Mouse (Mus musculus): ENCODE measurements around the gene Hddc3. TPM values are rescaled to one million over a fixed set of nuclear protein-coding genes. Genes with fewer than 3 reads are reported as not detected.

The Hddc3 gene
- polyA plus RNA-seq, 1 experiment from 2014 or later = 19.4 TPM

- H3K27ac ChIP-seq = no peak overlapping the region
- no peak overlapping the region for H3K4me3 ChIP-seq
- no peaks in the 10 kb centered on the region for H3K27me3 ChIP-seq
- WGBS = 70% methylated on average over 3 of the region's 3 CpGs
- H3K36me3 ChIP-seq = peaks cover 53% of the 10 kb centered on the region
- H3K4me2 ChIP-seq = no peak overlapping the region
- no peak for ATAC-seq (ENCODE audit: insufficient number of reproducible peaks, low FRiP score, low TSS enrichment, low read depth)
- no peaks in the 10 kb centered on the region for H3K9me3 ChIP-seq
- H3K9ac ChIP-seq = no peak overlapping the region
- H3K4me1 ChIP-seq = peaks cover 23% of the 10 kb centered on the region
These were observed 6.0 kb upstream of the Hddc3 start for GRCm38 (mm10) chr7:80336932-80337331.

- peak overlapping the region; percentile 43; the same call in 1 of the 2 replicates for H3K27ac ChIP-seq
- H3K27me3 ChIP-seq = no peaks in the 10 kb centered on the region
- peaks cover 29% of the 10 kb centered on the region for H3K36me3 ChIP-seq
- H3K9ac ChIP-seq = peak overlapping the region; percentile 44; the same call in 1 of the 2 replicates
- peak overlapping the region; percentile 86 for H3K4me2 ChIP-seq
- peak overlapping the region; percentile 67 for H3K4me3 ChIP-seq
- no peaks in the 10 kb centered on the region for H3K9me3 ChIP-seq
- ATAC-seq (ENCODE audit: insufficient number of reproducible peaks, low FRiP score, low TSS enrichment, low read depth) = no peak
- H3K4me1 ChIP-seq = peaks cover 38% of the 10 kb centered on the region
- WGBS = 4% methylated on average over 16 of the region's 17 CpGs
These were observed 3.5 kb upstream of the Hddc3 start for GRCm38 (mm10) chr7:80339371-80339770.

GRCm38 (mm10) chr7:80339793-80340628 is 2.9 kb upstream of the Hddc3 start:
- H3K27me3 ChIP-seq = no peaks in the 10 kb centered on the region
- WGBS = under 1% methylated on average over 44 of the region's 45 CpGs
- H3K36me3 ChIP-seq = peaks cover 22% of the 10 kb centered on the region
- peak; percentile 95 for ATAC-seq (ENCODE audit: insufficient number of reproducible peaks, low FRiP score, low TSS enrichment, low read depth)
- H3K9me3 ChIP-seq = no peaks in the 10 kb centered on the region
- H3K9ac ChIP-seq = peak overlapping the region; percentile 42; the same call in 1 of the 2 replicates
- H3K4me2 ChIP-seq = peak overlapping the region; percentile 86
- H3K4me3 ChIP-seq = peak overlapping the region; percentile 67
- peak overlapping the region; percentile 93 for H3K27ac ChIP-seq
- H3K4me1 ChIP-seq = peaks cover 38% of the 10 kb centered on the region

- under 1% methylated on average over 11 of the region's 11 CpGs for WGBS
- peak within 1 kb of the TSS; percentile 93 for H3K27ac ChIP-seq
These were observed 2.1 kb upstream of the Hddc3 start, which contains the start of gene Unc45a for GRCm38 (mm10) chr7:80340793-80341192. Unc45a (minus strand) TSS chr7:80341005.

GRCm38 (mm10) chr7:80341793-80342192 is 1.1 kb upstream of the Hddc3 start:
- no peak for ATAC-seq (ENCODE audit: insufficient number of reproducible peaks, low FRiP score, low TSS enrichment, low read depth)
- H3K4me1 ChIP-seq = peaks cover 38% of the 10 kb centered on the region
- H3K4me2 ChIP-seq = no peak overlapping the region
- H3K27me3 ChIP-seq = no peaks in the 10 kb centered on the region
- no peak overlapping the region for H3K27ac ChIP-seq
- H3K36me3 ChIP-seq = peaks cover 4% of the 10 kb centered on the region
- H3K4me3 ChIP-seq = no peak overlapping the region
- no peak overlapping the region for H3K9ac ChIP-seq
- H3K9me3 ChIP-seq = no peaks in the 10 kb centered on the region
- 75% methylated on average over 7 of the region's 7 CpGs for WGBS

More at GRCm38 (mm10) chr7:80340793-80341192, 2.1 kb upstream of the Hddc3 start, which contains the start of gene Unc45a:
- H3K4me1 ChIP-seq = peaks cover 38% of the 10 kb centered on the region
- peaks cover 14% of the 10 kb centered on the region for H3K36me3 ChIP-seq
- peak within 1 kb of the TSS; percentile 67 for H3K4me3 ChIP-seq
- ATAC-seq (ENCODE audit: insufficient number of reproducible peaks, low FRiP score, low TSS enrichment, low read depth) = no peak
- peak within 1 kb of the TSS; percentile 86 for H3K4me2 ChIP-seq
- H3K27me3 ChIP-seq = no peaks in the 10 kb centered on the region
- H3K9ac ChIP-seq = peak within 1 kb of the TSS; percentile 42; the same call in 1 of the 2 replicates
- no peaks in the 10 kb centered on the region for H3K9me3 ChIP-seq

- Histone ChIP-seq H3K27ac (peak overlapping the region; percentile 77), H3K4me1 (peaks cover 44% of the 10 kb centered on the region), H3K4me3 (peak overlapping the region; percentile 54), H3K9me3 (no peaks in the 10 kb centered on the region), H3K4me2 (peak overlapping the region; percentile 77), H3K36me3 (no peaks in the 10 kb centered on the region; the same call in 1 of the 2 replicates), H3K27me3 (no peaks in the 10 kb centered on the region), H3K9ac (peak overlapping the region; percentile 70)
- ATAC-seq (ENCODE audit: insufficient number of reproducible peaks, low FRiP score, low TSS enrichment, low read depth) = no peak
- WGBS = 23% methylated on average over 19 of the region's 19 CpGs
These were observed 540 bp downstream of the Hddc3 start for GRCm38 (mm10) chr7:80343270-80344018.

GRCm38 (mm10) chr7:80346173-80346572 is 3.3 kb downstream of the Hddc3 start:
- no peaks in the 10 kb centered on the region for H3K9me3 ChIP-seq
- H3K9ac ChIP-seq = no peak overlapping the region
- no peak overlapping the region for H3K27ac ChIP-seq
- H3K4me3 ChIP-seq = no peak overlapping the region
- ATAC-seq (ENCODE audit: insufficient number of reproducible peaks, low FRiP score, low TSS enrichment, low read depth) = no peak
- H3K27me3 ChIP-seq = no peaks in the 10 kb centered on the region
- 94% methylated on average over 9 of the region's 9 CpGs for WGBS
- H3K4me2 ChIP-seq = no peak overlapping the region
- H3K36me3 ChIP-seq = peaks cover 14% of the 10 kb centered on the region
- peaks cover 29% of the 10 kb centered on the region for H3K4me1 ChIP-seq

GRCm38 (mm10) chr7:80346830-80347229 is 3.9 kb downstream of the Hddc3 start:
- H3K9me3 ChIP-seq = no peaks in the 10 kb centered on the region
- H3K4me3 ChIP-seq = no peak overlapping the region
- ATAC-seq (ENCODE audit: insufficient number of reproducible peaks, low FRiP score, low TSS enrichment, low read depth) = no peak
- no peaks in the 10 kb centered on the region for H3K27me3 ChIP-seq
- peaks cover 19% of the 10 kb centered on the region for H3K36me3 ChIP-seq
- WGBS = 72% methylated on average over 5 of the region's 5 CpGs
- H3K9ac ChIP-seq = no peak overlapping the region
- peaks cover 28% of the 10 kb centered on the region for H3K4me1 ChIP-seq
- H3K27ac ChIP-seq = no peak overlapping the region
- no peak overlapping the region for H3K4me2 ChIP-seq

- Histone ChIP-seq H3K36me3 (peaks cover 29% of the 10 kb centered on the region), H3K27ac (peak overlapping the region; percentile 78), H3K27me3 (no peaks in the 10 kb centered on the region), H3K4me1 (peaks cover 21% of the 10 kb centered on the region), H3K4me3 (no peak overlapping the region), H3K4me2 (0 out of 2 replicates have a peak overlapping the region, but pooled peaks have one; percentile 8), H3K9me3 (no peaks in the 10 kb centered on the region), H3K9ac (no peak overlapping the region)
- ATAC-seq (ENCODE audit: insufficient number of reproducible peaks, low FRiP score, low TSS enrichment, low read depth) = no peak
- WGBS = 45% methylated on average over 13 of the region's 13 CpGs
These were observed 5.0 kb downstream of the Hddc3 start for GRCm38 (mm10) chr7:80347670-80348586.

- H3K4me3 ChIP-seq = no peak overlapping the region
- H3K27ac ChIP-seq = no peak overlapping the region
- H3K9ac ChIP-seq = no peak overlapping the region
- H3K9me3 ChIP-seq = no peaks in the 10 kb centered on the region
- H3K36me3 ChIP-seq = peaks cover 51% of the 10 kb centered on the region
- 80% methylated on average over 2 of the region's 2 CpGs for WGBS
- peaks cover 14% of the 10 kb centered on the region for H3K4me1 ChIP-seq
- ATAC-seq (ENCODE audit: insufficient number of reproducible peaks, low FRiP score, low TSS enrichment, low read depth) = no peak
- no peaks in the 10 kb centered on the region for H3K27me3 ChIP-seq
- H3K4me2 ChIP-seq = no peak overlapping the region
These were observed 7.9 kb downstream of the Hddc3 start for GRCm38 (mm10) chr7:80350808-80351207.

- H3K9me3 ChIP-seq = no peaks in the 10 kb centered on the region
- H3K27me3 ChIP-seq = no peaks in the 10 kb centered on the region
- 95% methylated on average over 8 of the region's 8 CpGs for WGBS
- peaks cover 72% of the 10 kb centered on the region for H3K36me3 ChIP-seq
- ATAC-seq (ENCODE audit: insufficient number of reproducible peaks, low FRiP score, low TSS enrichment, low read depth) = no peak
- no peak overlapping the region for H3K27ac ChIP-seq
- no peak overlapping the region for H3K9ac ChIP-seq
- peaks cover 7% of the 10 kb centered on the region for H3K4me1 ChIP-seq
- H3K4me3 ChIP-seq = no peak overlapping the region
- no peak overlapping the region for H3K4me2 ChIP-seq
These were observed 10.0 kb downstream of the Hddc3 start for GRCm38 (mm10) chr7:80352920-80353319.

Measured in limb, embryonic 15.5 days (tissue).